Mouse (Mus musculus): ENCODE measurements around the gene Rgs16.

GRCm38 (mm10) chr1:153740145-153740544 lies at the start of gene Rgs16:
- TF ChIP-seq POLR2A (IDR thresholded peaks at IDR 0.05; ENCODE audit: borderline replicate concordance, extremely low read depth, insufficient read depth, insufficient read length, poor library complexity, severe bottlenecking): peak; percentile 55; the same call in 1 of the 2 replicates
- TF ChIP-seq CTCF (IDR thresholded peaks at IDR 0.05; ENCODE audit: borderline replicate concordance, extremely low read depth, insufficient read depth, insufficient read length): no peak
